Mouse (Mus musculus) granulocyte monocyte progenitor cell, adult 5-6 weeks (primary cell): ENCODE measurements around the gene Rpp25. TPM values are rescaled to one million over a fixed set of nuclear protein-coding genes. Genes with fewer than 3 reads are reported as not detected.

Source experiments
- ATAC-seq: replicated peaks from 2 replicates; pipeline ENCODE4 v1.8.0; 2016; ENCODE audit warnings: mild to moderate bottlenecking, moderate TSS enrichment, inconsistent platforms; ENCODE audit not compliant: poor library complexity, severe bottlenecking
- total RNA-seq, 2 experiments: library from RNA; stranded (forward) in 1 of 2; stranded (reverse) in 1 of 2; fragments of 200-712, 200-1000 nt in 1 of 2; fragments of >200 nt in 1 of 2; fragmentation: Nextera tagmentation in 1 of 2; gene quantifications; 2 replicates each; pipeline ENCODE4 v1.2.3; 2014 to 2017

Gene Rpp25
- 0.32 TPM in 1 of 2 replicates, not detected in the other for total RNA-seq (2014; fragmentation: Nextera tagmentation)
- 0.46 TPM in 1 of 2 replicates, not detected in the other for total RNA-seq (2017)

DNA sequence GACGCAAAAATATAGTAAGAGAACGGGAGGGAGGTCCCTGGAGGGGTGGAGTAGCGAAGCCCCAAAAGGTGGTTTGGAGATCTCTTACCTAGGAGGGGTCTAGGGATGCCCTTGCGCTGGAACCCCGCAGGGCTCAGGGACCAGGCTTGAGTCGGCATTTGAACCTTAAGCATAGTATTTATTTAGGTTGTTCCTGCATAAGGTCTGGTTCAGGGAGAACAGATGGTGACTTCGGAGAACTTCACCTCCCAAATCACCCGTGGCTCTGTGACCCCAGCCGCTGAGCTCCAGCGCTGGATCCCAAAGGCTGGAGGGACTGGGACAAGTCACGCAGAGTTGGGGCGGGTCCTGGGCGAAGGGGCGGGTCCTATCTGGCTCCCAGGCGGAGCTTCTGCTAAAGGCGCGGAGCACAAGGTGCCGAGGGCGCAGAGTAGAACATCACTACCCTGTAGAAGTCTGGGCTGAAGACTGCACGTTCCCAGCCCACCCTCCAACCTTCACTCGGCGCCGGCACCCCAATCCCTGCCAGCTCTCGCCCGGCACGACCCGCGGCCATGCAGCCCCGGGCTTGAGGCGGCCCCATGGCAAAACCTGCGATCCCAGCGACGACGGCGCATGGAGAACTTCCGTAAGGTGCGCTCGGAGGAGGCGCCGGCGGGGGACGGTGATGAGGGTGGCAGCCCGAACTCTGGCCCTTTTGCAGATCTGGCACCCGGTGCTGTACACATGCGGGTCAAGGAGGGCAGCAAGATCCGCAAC lies at the start of gene Rpp25:
Rpp25 (plus strand) TSS at position 405 of the 759 bp plus-strand sequence.
- ATAC-seq = peak; percentile 31

DNA sequence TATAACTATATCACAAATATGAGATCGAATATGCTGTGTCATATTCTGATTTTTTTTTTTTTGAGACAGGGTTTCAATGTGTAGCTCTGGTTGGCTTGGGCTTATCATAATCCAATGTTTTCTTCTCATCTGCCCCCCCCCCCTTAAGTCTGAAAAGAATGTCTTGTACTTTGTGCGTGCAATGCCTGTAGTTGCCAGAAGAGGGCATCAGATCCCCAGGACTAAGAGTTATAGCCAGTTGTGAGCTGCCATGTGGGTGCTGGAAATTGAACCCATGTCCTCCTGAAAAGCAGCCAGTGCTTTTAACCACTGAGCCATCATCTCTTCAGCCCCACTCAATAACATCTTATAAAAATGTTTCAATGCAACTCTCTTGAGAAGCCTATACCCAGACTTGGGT lies 44.1 kb upstream of the Rpp25 start:
- no peak for ATAC-seq

DNA sequence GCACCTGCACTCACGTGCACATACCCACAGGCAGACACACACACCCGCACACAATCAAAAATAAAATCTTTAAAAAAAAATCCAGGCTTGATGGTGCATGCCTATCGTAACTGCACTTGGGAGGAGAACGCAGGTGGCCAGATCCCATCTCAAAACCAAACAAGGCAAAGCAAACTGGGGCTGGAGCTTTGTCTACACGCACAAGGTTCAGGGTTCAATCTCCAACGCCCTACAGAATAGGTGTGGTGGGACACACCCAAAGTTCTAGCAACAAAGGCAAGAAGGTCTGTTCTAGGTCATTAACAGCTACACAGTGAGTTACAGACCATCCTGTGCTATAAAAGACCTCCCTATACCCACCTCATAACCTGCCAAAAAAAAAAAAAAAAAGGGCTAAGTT lies 41.0 kb upstream of the Rpp25 start:
- no peak for ATAC-seq

DNA sequence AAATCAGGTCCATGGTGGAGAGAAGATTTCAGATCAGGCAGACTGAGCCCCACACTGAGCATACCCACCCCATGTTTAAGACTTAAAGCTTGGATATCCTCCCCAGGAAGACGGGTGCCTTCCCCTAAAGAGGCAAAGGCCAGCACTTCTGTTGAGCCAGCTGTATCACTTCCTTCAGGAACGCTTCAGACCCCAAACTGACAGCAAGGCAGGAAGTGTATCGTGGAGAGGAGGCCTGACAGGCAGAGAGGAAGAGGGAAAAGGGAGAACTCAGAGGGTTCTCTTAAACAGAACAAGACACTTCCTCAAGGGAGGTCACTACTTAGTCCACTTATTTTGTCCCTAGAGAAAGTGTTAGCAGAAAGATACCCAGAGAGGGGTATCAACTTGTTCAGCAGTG lies 37.7 kb upstream of the Rpp25 start:
- peak; percentile 58 for ATAC-seq

DNA sequence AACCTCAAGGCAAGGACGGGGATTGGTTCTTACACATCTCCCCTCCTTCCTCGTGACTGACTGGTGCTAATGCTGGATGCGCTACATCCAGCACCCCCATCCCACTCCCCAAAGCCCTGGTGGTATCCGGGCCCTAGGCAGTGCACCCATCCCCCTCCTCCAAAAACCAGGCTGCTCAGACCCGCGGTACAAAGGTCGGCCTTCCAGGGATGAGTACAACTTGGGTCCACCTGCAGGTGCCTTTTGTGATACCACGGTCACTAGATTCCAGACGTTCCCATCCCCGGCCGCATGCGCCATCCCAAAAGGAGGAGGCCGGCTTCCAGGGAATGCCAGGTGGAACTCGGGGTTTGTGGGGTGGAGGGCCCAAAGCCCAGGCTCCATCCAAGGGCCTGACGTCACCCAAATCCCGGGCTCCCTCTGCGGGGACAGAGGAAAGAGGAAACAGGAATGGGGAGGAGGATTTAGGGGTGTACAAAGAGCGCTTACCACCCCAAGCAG lies 36.5 kb upstream of the Rpp25 start:
- 0 out of 2 replicates have a peak, but pooled peaks have one; percentile 2 for ATAC-seq

DNA sequence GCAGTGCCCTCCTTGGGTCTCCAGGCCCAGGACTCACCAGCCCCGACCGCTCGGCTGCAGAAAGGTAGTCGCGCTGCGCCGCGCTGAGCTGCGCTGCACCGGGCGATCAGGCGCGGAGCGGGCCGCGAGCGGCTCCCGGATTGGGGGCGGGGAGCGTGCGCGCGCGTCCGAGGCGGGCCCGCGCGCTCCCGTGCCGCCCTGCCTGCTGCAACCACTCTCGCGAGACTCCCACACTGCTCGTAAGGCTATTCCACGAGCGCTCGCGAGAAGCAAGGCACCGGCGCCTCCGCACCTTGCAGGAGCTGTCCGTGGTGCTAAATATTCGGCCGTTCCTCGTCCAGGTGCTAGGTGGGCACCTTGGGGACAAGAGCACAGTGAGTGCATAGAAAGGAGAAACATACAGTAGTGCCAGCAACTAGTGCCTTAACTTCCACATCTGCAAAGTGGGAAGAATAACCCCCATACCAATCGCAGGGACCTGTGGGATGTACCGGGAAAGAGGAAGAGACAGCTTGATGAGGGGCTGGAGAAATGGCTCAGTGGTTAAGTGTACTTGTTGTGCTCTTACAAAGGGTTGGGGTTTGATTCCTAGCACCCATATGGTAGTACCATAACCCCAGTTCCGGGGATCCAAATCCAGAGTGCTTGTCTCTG lies 35.8 kb upstream of the Rpp25 start, which contains the start of gene Scamp5:
Scamp5 (minus strand) TSS at position 165 of the 654 bp plus-strand sequence.
- peak; percentile 97 for ATAC-seq

DNA sequence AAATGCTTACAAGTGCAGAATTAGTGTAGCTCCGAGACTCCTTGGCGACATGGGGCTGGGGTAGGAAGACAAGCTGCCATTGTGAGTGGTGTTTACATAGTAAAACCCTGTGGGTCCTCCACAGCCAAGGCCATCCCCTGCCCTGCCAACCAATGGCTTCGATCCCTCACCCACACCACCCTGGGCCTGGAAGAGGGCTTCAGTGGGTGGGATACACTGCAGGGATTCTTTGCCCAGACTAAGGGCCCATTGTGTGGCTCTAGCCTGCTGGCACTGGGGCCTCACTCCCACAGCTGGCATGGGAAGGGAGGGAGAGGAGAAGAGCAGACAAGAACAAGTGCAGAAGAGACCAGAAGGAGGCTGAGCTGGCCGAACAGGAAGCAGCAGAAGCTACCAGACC lies 34.9 kb upstream of the Rpp25 start:
- no peak for ATAC-seq

- ATAC-seq = peak; percentile 68
These were observed 18.1 kb upstream of the Rpp25 start for GRCm38 (mm10) chr9:57485774-57486173.

GRCm38 (mm10) chr9:57487807-57488206 lies 16.0 kb upstream of the Rpp25 start:
- ATAC-seq = peak; percentile 55

- ATAC-seq = no peak
These were observed 10.3 kb upstream of the Rpp25 start for GRCm38 (mm10) chr9:57493532-57493931.

GRCm38 (mm10) chr9:57494970-57495369 lies 8.9 kb upstream of the Rpp25 start:
- no peak for ATAC-seq

DNA sequence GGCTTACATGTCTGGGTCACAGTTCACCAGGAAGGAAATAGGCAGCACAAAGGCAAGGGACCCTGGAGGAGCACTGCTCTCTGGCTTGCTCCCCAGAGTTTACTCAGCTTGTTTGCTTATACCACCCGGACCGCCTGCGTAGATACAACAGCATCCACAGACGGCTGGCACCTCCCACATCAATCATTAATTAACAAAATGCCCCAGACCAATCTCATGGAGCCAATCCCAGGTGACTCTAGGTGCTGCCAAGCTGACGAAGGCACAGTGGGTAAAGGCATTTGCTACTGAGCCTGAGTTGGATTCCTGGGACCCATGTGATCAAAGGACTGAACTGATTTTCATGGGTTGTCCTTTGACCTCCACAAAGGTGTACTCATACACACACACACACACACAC lies 6.6 kb upstream of the Rpp25 start:
- ATAC-seq = no peak

DNA sequence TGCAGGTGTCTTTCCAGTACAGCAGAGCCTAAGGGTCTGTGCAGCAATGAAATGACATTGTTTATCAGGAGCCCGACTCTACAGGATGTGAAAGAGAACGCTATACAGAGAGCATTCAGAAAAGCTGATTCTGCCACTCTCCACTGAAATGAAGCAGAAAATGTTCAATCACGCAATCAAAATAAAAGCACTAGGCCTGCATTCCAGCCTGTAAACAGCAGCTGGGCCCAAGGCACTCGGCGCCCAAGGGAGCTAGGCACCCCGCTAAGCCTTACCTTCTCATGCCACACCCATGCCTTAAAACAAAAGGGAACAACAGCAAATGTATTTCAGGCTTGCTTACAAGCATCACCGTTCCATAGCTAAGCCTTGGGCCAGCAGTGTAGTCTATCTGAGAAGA lies 5.3 kb upstream of the Rpp25 start:
- no peak for ATAC-seq

DNA sequence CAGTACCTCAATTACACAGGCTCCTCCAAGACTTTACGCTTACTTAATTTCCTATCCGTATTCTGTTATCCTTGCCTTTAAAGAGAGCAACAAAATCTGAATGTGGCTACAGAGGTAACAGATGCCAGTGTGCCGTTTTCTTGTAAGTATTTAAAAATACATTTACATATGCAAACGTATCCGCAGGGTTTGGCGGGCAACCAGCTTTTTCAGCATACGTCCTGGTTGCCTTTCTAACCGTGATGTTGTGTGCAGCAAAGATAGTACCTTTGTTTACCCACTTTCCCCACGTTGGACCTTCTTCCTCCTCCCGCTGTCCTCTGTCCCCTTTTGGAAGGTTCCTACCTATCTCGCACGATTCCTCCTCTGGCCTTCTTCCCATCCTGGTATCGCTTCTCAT lies 2.4 kb upstream of the Rpp25 start:
- ATAC-seq = no peak

DNA sequence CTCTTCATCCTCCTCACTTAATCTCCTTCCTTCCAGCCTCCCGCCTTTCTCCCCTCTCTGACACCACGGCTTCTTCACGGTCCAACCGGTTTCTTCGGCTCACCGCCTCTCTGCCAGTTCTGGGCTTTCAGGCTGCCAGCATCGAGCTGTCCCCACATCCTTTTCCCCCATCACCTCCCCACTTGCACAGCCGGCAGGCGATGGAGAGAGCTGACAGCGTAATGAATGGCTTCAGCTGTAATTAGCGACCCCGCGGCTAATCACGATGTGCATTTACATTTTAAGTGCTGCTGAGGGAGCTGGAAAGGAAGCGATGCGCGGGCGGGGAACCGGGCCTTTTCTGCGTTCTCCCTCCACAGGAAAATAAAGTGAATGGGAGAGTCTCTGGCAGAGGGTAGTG lies 2.0 kb upstream of the Rpp25 start:
- no peak for ATAC-seq

DNA sequence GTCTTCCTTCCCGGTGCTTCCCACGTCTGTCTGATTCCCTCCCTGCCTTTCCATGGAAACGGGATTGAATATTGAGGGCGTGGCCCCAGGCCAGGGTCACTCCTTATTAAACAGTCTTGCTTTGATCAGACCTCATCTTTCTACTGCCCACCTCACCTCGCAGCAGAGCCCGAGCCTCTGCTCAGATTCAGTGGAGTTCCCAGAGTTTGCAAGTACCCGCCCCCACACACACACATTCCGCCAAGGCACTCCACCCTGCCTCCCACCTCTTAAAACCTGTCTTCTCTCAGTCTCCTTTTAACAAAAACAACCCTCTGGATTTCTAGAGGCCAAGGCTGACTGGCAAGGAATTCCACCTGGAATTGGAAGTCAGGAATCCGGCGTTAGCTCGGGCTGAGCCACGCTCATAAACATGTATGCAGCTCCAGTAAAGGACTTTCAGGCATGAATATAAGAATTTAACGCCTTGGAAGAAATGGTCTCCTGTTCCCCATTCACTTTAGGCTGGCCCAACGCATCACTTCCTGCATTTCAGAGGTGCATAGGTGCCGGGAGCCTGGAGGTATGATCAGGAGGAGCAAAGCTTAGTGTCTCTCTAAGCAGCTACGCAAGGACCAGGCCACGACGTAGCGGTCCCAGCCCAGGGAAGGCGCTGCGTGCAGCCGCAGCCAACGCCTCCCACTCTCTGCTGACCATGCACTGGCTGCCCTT lies 760 bp upstream of the Rpp25 start:
- no peak for ATAC-seq

DNA sequence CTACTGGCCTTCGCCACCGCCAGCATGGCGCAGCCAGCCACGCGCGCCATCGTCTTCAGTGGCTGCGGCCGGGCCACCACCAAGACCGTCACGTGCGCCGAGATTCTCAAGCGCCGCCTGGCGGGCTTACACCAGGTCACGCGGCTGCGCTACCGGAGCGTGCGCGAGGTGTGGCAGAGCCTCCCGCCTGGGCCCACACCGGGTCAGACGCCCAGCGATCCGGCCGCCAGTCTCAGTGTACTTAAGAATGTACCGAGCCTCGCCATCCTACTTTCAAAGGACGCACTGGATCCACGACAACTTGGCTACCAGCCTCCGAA lies 515 bp downstream of the Rpp25 start:
- ATAC-seq = peak; percentile 67

- no peak for ATAC-seq
These were observed 1.1 kb downstream of the Rpp25 start for GRCm38 (mm10) chr9:57504891-57505290.

DNA sequence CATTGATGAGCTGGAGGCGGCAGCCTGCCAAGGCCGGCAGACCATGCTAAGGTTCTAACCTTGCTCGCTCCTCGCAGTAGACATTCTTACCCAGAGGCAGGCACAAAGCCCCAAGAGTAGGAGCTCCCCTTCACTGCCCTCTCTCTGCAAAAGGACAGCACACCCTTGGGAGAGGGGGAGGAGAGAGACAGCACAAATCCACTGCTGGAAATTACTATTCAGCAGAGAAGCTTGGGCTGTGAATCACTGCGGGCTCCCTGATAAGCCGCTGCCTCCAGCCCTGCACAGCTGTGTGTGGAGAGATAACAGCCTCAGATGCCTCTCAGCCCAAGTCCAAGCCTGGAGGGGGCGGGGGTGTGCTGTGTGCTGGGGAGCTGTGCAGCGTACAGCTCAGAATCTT lies 1.9 kb downstream of the Rpp25 start:
- ATAC-seq = 0 out of 2 replicates have a peak, but pooled peaks have one; percentile 17

GRCm38 (mm10) chr9:57510577-57510976 lies 6.8 kb downstream of the Rpp25 start:
- ATAC-seq = peak; percentile 50

DNA sequence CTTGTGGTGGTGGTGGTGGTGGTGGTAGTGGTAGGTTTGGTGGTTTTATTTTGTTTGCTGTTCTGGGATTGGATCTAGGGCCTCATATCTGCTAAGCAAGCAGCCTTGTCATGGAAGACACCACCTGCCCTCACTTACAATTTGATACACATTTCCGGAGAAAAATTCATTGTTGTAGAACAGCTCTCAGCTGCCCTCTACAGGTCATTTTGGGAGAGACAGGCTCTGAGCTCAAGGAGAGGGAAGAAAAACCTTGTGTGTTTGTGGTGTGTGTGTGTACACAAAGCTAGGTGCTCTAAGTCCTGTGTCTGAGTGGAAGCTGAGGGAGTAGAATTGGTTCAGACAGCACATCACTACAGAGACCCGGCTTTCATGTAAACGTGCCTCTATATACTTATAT lies 13.3 kb downstream of the Rpp25 start:
- peak; percentile 39 for ATAC-seq
